Mouse (Mus musculus) olfactory bulb, adult 2 months (tissue): Measurements from ENCODE around the gene Celsr3.

ENCODE experiments used
- CTCF ChIP-seq: fragments of 200-500 bp; IDR thresholded peaks from 2 replicates; pipeline ENCODE4 v1.5.1; 2012; ENCODE audit warnings: low read depth, mild to moderate bottlenecking, low read length, moderate library complexity; ENCODE audit not compliant: insufficient read depth
- POLR2A ChIP-seq: fragments of 200-500 bp; IDR thresholded peaks from 2 replicates; pipeline ENCODE4 v1.6.1; 2012; ENCODE audit warnings: mild to moderate bottlenecking, low read depth, low read length, moderate library complexity; ENCODE audit not compliant: insufficient read depth

DNA sequence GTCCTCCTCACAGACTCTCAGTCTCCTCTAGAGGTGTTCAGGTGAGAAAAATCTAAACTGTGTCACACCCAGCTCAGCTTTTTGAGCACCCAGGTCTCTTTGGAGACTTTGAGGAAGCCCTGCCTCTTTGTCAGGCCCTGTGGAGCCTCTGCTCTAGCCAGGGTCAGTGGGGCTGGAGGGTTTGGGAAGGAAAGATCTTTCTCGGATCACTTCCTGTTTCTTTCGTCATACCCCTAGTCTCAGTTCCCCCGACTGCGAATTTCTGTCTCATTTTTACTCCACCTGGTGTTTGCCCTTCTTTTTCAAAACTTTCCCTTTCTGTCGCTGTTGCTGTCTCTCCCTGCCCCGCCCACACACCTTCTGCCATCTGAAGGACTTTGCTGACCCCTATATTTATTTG lies 16.4 kb upstream of the Celsr3 start:
- TF ChIP-seq CTCF (no peak), POLR2A (no peak)
